Comparison of ENCODE assay signal across 19 mouse cellular contexts in the genomic region with DNA sequence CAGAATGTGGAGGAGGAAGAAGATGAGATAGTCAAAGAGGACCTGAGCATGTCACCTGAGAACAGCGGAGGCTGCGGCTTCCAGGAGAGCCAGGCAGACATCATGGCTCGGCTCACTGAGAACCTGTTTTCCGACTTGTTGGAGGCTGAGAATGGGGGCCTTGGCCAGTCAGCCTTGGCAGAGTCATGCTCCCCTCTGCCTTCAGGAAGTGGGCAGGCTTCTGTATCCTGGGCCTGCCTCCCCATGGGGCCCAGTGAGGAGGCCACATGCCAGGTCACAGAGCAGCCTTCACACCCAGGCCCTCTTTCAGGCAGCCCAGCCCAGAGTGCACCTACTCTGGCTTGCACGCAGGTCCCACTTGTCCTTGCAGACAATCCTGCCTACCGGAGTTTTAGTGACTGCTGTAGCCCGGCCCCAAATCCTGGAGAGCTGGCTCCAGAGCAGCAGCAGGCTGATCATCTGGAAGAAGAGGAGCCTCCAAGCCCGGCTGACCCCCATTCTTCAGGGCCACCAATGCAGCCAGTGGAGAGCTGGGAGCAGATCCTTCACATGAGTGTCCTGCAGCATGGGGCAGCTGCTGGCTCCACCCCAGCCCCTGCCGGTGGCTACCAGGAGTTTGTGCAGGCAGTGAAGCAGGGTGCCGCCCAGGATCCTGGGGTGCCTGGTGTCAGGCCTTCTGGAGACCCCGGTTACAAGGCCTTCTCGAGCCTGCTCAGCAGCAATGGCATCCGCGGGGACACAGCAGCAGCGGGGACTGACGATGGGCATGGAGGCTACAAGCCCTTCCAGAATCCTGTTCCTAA. TPM values are rescaled to one million over a fixed set of nuclear protein-coding genes. Genes with fewer than 3 reads are reported as not detected.
DNase-seq lines count a peak whose midpoint lies in the region; ATAC-seq and TF ChIP-seq lines count a peak whose summit lies in the region.
"Had no signal": no experiment of that assay in that cellular context is flagged by ENCODE, and none has a peak within 500 bp of the region (broad histone marks: within the 10 kb centered on the region; RNA-seq: fewer than 3 reads in every experiment).

No protein-coding gene starts in this region.

- no peak for ATAC-seq in intestine, embryonic 15.5 days
- no peak for ATAC-seq in intestine, postnatal 0 days
- ATAC-seq in limb, embryonic 15.5 days (ENCODE audit: insufficient number of reproducible peaks, low FRiP score, low TSS enrichment, low read depth): no peak; the same call in 1 of the 2 replicates

- 82% methylated on average over 16 of the region's 16 CpGs for WGBS in intestine, embryonic 15.5 days
- 82% methylated on average over 16 of the region's 16 CpGs for WGBS in intestine, postnatal 0 days
- 76% methylated on average over 16 of the region's 16 CpGs for WGBS in limb, embryonic 15.5 days

- no peaks in the 10 kb centered on the region for H3K27me3 ChIP-seq in intestine, embryonic 15.5 days (replicated peaks)
- H3K27me3 ChIP-seq in intestine, postnatal 0 days (replicated peaks; ENCODE audit: control insufficient read depth, insufficient read depth, low read length): no peaks in the 10 kb centered on the region
- H3K27me3 ChIP-seq in limb, embryonic 15.5 days: no peaks in the 10 kb centered on the region
- H3K27me3 ChIP-seq: heart, embryonic 12.5 days; neural tube, embryonic 15.5 days; Patski had no signal

- H3K27ac ChIP-seq in intestine, embryonic 15.5 days: no peak overlapping the region
- no peak overlapping the region for H3K27ac ChIP-seq in intestine, postnatal 0 days (ENCODE audit: low read depth, low read length)
- H3K27ac ChIP-seq in limb, embryonic 15.5 days: peak overlapping the region; percentile 48; the same call in 1 of the 2 replicates
- H3K27ac ChIP-seq: hindbrain, embryonic 12.5 days; layer of hippocampus, adult 2 months; liver, embryonic 14.5 days; neural tube, embryonic 15.5 days had no signal

- peaks cover 27% of the 10 kb centered on the region for H3K4me1 ChIP-seq in intestine, embryonic 15.5 days (replicated peaks)
- H3K4me1 ChIP-seq in intestine, postnatal 0 days (replicated peaks; ENCODE audit: control insufficient read depth, insufficient read depth, low read length): no peaks in the 10 kb centered on the region
- H3K4me1 ChIP-seq in limb, embryonic 15.5 days: peaks cover 23% of the 10 kb centered on the region

- no peak overlapping the region for H3K4me3 ChIP-seq in intestine, embryonic 15.5 days (replicated peaks)
- no peak overlapping the region for H3K4me3 ChIP-seq in intestine, postnatal 0 days (ENCODE audit: low read depth, low read length)
- no peak overlapping the region for H3K4me3 ChIP-seq in limb, embryonic 15.5 days
- H3K4me3 ChIP-seq: heart, embryonic 12.5 days; hindbrain, embryonic 12.5 days; layer of hippocampus, adult 2 months; neural tube, embryonic 15.5 days had no signal

- TF ChIP-seq CTCF in intestine, postnatal 0 days (IDR thresholded peaks at IDR 0.05; ENCODE audit: low read depth): no peak

- no peaks in the 10 kb centered on the region for H3K36me3 ChIP-seq in intestine, embryonic 15.5 days
- peaks cover 70% of the 10 kb centered on the region for H3K36me3 ChIP-seq in intestine, postnatal 0 days (ENCODE audit: control insufficient read depth, insufficient read depth)
- peaks cover 6% of the 10 kb centered on the region; the same call in 1 of the 2 replicates for H3K36me3 ChIP-seq in limb, embryonic 15.5 days
- H3K36me3 ChIP-seq: heart, embryonic 12.5 days; hindbrain, embryonic 12.5 days; neural tube, embryonic 15.5 days had no signal

- peak; percentile 21 for DNase-seq in thymus, postnatal 4 days
- no peak for DNase-seq in thymus, postnatal 0 days (ENCODE audit: low spot score)
- DNase-seq in embryo, embryonic 10 days (ENCODE audit: low spot score): no peak
- DNase-seq in frontal cortex, postnatal 10 days (ENCODE audit: low spot score in 2 of 2): no peak
- DNase-seq: cerebellum, postnatal 25 days; gastrocnemius, postnatal 10 days; kidney, adult 11 months; right cerebral cortex, adult 18-20 months; spleen, adult 18-20 months; thymus, adult 2 months had no signal

- 0 out of 2 replicates have a peak overlapping the region, but pooled peaks have one; percentile 8 for H3K9ac ChIP-seq in intestine, embryonic 15.5 days
- H3K9ac ChIP-seq in intestine, postnatal 0 days (ENCODE audit: low read depth, low read length): no peak overlapping the region
- no peak overlapping the region; the same call in 1 of the 2 replicates for H3K9ac ChIP-seq in limb, embryonic 15.5 days
- H3K9ac ChIP-seq: heart, embryonic 12.5 days; hindbrain, embryonic 12.5 days; liver, embryonic 14.5 days; neural tube, embryonic 15.5 days had no signal

- no peak overlapping the region for H3K4me2 ChIP-seq in intestine, embryonic 15.5 days (replicated peaks)
- no peak overlapping the region for H3K4me2 ChIP-seq in intestine, postnatal 0 days (replicated peaks; ENCODE audit: low read depth)
- no peak overlapping the region for H3K4me2 ChIP-seq in limb, embryonic 15.5 days
- H3K4me2 ChIP-seq: heart, embryonic 12.5 days; hindbrain, embryonic 12.5 days; neural tube, embryonic 15.5 days had no signal

- no peaks in the 10 kb centered on the region for H3K9me3 ChIP-seq in intestine, embryonic 15.5 days
- H3K9me3 ChIP-seq in intestine, postnatal 0 days (ENCODE audit: control insufficient read depth): no peaks in the 10 kb centered on the region
- H3K9me3 ChIP-seq in limb, embryonic 15.5 days: no peaks in the 10 kb centered on the region
- H3K9me3 ChIP-seq: heart, embryonic 12.5 days; hindbrain, embryonic 12.5 days; neural tube, embryonic 15.5 days had no signal

RNA-seq across cellular contexts. Expression of gene Il4ra, which starts 24.0 kb away (rescaled TPM):
- 10.4 and 11.8 TPM in 2 replicates for polyA plus RNA-seq in intestine, embryonic 15.5 days (2015; fragmentation: Nextera tagmentation; extraction: Ambion mirVana)
- polyA plus RNA-seq in intestine, postnatal 0 days (2015; fragmentation: Nextera tagmentation; extraction: Ambion mirVana): 32.3 and 35.0 TPM in 2 replicates
- polyA plus RNA-seq in thymus, postnatal 0 days (2015; fragmentation: Nextera tagmentation; extraction: Ambion mirVana): 45.8 and 47.1 TPM in 2 replicates
- polyA plus RNA-seq in limb, embryonic 15.5 days (2015; fragmentation: Nextera tagmentation; extraction: Ambion mirVana): 11.4 and 11.9 TPM in 2 replicates

RNA-seq across cellular contexts. Expression of gene Il21r, which starts 27.3 kb away (rescaled TPM):
- 0.32 and 0.52 TPM in 2 replicates for polyA plus RNA-seq in intestine, embryonic 15.5 days (2015; fragmentation: Nextera tagmentation; extraction: Ambion mirVana)
- polyA plus RNA-seq in intestine, postnatal 0 days (2015; fragmentation: Nextera tagmentation; extraction: Ambion mirVana): 0.08 and 0.09 TPM in 2 replicates
- 28.2 and 36.8 TPM in 2 replicates for polyA plus RNA-seq in thymus, postnatal 0 days (2015; fragmentation: Nextera tagmentation; extraction: Ambion mirVana)
- 0.61 and 0.92 TPM in 2 replicates for polyA plus RNA-seq in limb, embryonic 15.5 days (2015; fragmentation: Nextera tagmentation; extraction: Ambion mirVana)
- polyA plus RNA-seq: Patski had no signal

Comparison
In these comparisons a context has a peak if more than half of its experiments do, and no peak if none do; other contexts are left out.
1. RNA of gene Il21r, which starts 27.3 kb away (polyA plus RNA-seq): 28.2 to 36.8 TPM in thymus, postnatal 0 days; 0.61 to 0.92 TPM in limb, embryonic 15.5 days, 0.32 to 0.52 TPM in intestine, embryonic 15.5 days and 0.08 to 0.09 TPM in intestine, postnatal 0 days; every median in the first group is over 10 times any median in the second.